Mouse (Mus musculus): ENCODE measurements around the gene Enpp1.

DNA sequence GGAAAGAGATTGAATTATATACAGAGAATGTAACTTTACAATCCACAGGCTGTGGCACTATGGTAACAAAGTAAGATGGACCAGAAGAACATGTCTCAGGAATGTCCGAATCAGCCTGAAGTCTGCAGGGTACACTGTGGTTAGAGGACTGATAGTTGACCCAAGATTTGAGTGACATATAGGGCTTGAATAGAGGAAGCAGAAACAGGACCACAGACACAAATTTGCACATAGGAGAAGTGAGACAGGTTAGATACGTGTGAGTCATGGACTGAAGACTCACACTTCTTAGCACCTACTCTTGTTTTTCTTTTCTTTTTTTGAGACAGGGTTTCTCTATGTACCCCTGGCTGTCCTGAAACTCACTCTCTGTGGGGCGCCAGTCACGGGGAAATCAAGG, 15.5 kb upstream of the Enpp1 start:
- no peak for TF ChIP-seq CTCF (IDR thresholded peaks at IDR 0.05; ENCODE audit: borderline replicate concordance, insufficient read depth, low read length)
- TF ChIP-seq POLR2A (IDR thresholded peaks at IDR 0.05; ENCODE audit: low read depth, low read length) = no peak

All from embryonic fibroblast, embryonic 13.5 days (primary cell).